In genomic region chr5:36695005-36695404, GRCm38 (mm10) we compare ENCODE assay signal across 8 mouse cellular contexts. TPM values are rescaled to one million over a fixed set of nuclear protein-coding genes. Genes with fewer than 3 reads are reported as not detected.
DNase-seq lines count a peak whose midpoint lies in the region; ATAC-seq lines count a peak whose summit lies in the region.

No protein-coding gene starts in this region.

- peak overlapping the region; percentile 78 for H3K4me3 ChIP-seq in heart, embryonic 11.5 days (ENCODE audit: low read depth, low read length)
- peak overlapping the region; percentile 81 for H3K4me3 ChIP-seq in limb, embryonic 13.5 days
- peak overlapping the region; percentile 68 for H3K4me3 ChIP-seq in stomach, embryonic 15.5 days (replicated peaks)

- H3K36me3 ChIP-seq in heart, embryonic 11.5 days (ENCODE audit: control insufficient read depth, insufficient read depth, low read length), result 0 out of 2 replicates have a peak, but pooled peaks cover 2% of the 10 kb centered on the region
- peaks cover 12% of the 10 kb centered on the region; the same call in 1 of the 2 replicates for H3K36me3 ChIP-seq in limb, embryonic 13.5 days
- no peaks in the 10 kb centered on the region for H3K36me3 ChIP-seq in stomach, embryonic 15.5 days

- no peak for ATAC-seq in heart, embryonic 11.5 days (replicated peaks; ENCODE audit: insufficient number of reproducible peaks, low FRiP score, low TSS enrichment)
- no peak for ATAC-seq in limb, embryonic 13.5 days (ENCODE audit: low FRiP score, low read depth)
- ATAC-seq in stomach, embryonic 15.5 days (ENCODE audit: insufficient read depth, low FRiP score, low read depth), result no peak

- H3K9ac ChIP-seq in heart, embryonic 11.5 days (ENCODE audit: low read depth, low read length), result peak overlapping the region; percentile 90
- H3K9ac ChIP-seq in limb, embryonic 13.5 days, result peak overlapping the region; percentile 90
- H3K9ac ChIP-seq in stomach, embryonic 15.5 days, result peak overlapping the region; percentile 82

- 6% methylated on average over 14 of the region's 14 CpGs for WGBS in heart, embryonic 11.5 days (ENCODE audit: insufficient replicate concordance)
- WGBS in limb, embryonic 13.5 days, result 7% methylated on average over 14 of the region's 14 CpGs
- 3% methylated on average over 14 of the region's 14 CpGs for WGBS in stomach, embryonic 15.5 days

- no peak for DNase-seq in heart, postnatal 14 days
- peak; percentile 12 for DNase-seq in thymus, postnatal 10 days (ENCODE audit: low spot score in 2 of 2)
- no peak for DNase-seq in thymus, postnatal 25 days
- no peak for DNase-seq in cerebellum, adult 11-12 months
- DNase-seq in ovary, adult 18-20 months (ENCODE audit: low spot score), result no peak

- intact Hi-C loops in heart, postnatal 14 days (cut with DNase I), result loop anchor here (2.0 to 5.0 kb wide), 2 partner anchors 44 to 97 kb away; no protein-coding TSS in a partner anchor

- no peaks in the 10 kb centered on the region for H3K9me3 ChIP-seq in heart, embryonic 11.5 days (replicated peaks; ENCODE audit: control insufficient read depth, low read length)
- H3K9me3 ChIP-seq in limb, embryonic 13.5 days, result no peaks in the 10 kb centered on the region
- no peaks in the 10 kb centered on the region for H3K9me3 ChIP-seq in stomach, embryonic 15.5 days

- H3K4me1 ChIP-seq in heart, embryonic 11.5 days (ENCODE audit: control insufficient read depth, insufficient read depth, low read length), result peaks cover 34% of the 10 kb centered on the region; the same call in 1 of the 2 replicates
- peaks cover 26% of the 10 kb centered on the region for H3K4me1 ChIP-seq in limb, embryonic 13.5 days
- peaks cover 10% of the 10 kb centered on the region for H3K4me1 ChIP-seq in stomach, embryonic 15.5 days

- H3K4me2 ChIP-seq in heart, embryonic 11.5 days, result peak overlapping the region; percentile 87
- H3K4me2 ChIP-seq in limb, embryonic 13.5 days (replicated peaks), result peak overlapping the region; percentile 83
- H3K4me2 ChIP-seq in stomach, embryonic 15.5 days, result peak overlapping the region; percentile 59

- H3K27ac ChIP-seq in heart, embryonic 11.5 days (ENCODE audit: low read depth, low read length), result peak overlapping the region; percentile 97
- peak overlapping the region; percentile 86; the same call in 1 of the 2 replicates for H3K27ac ChIP-seq in limb, embryonic 13.5 days
- peak overlapping the region; percentile 89 for H3K27ac ChIP-seq in stomach, embryonic 15.5 days

- H3K27me3 ChIP-seq in heart, embryonic 11.5 days (ENCODE audit: control insufficient read depth, insufficient read depth, low read length), result no peaks in the 10 kb centered on the region
- H3K27me3 ChIP-seq in limb, embryonic 13.5 days, result no peaks in the 10 kb centered on the region
- no peaks in the 10 kb centered on the region for H3K27me3 ChIP-seq in stomach, embryonic 15.5 days (replicated peaks)

RNA-seq across cellular contexts. Expression of gene D5Ertd579e, which starts 0.8 kb away (rescaled TPM):
- polyA plus RNA-seq in heart, embryonic 11.5 days (2014; fragmentation: Nextera tagmentation; extraction: Ambion mirVana), result 27.8 and 32.0 TPM in 2 replicates
- total RNA-seq in heart, postnatal 14 days (2021), result 10 to 100 TPM; 88.3 to 89.1 TPM
- polyA plus RNA-seq in limb, embryonic 13.5 days (2015; fragmentation: Nextera tagmentation; extraction: Ambion mirVana), result 20.6 and 21.4 TPM in 2 replicates
- 19.6 and 20.0 TPM in 2 replicates for polyA plus RNA-seq in stomach, embryonic 15.5 days (2015; fragmentation: Nextera tagmentation; extraction: Ambion mirVana)

RNA-seq across cellular contexts. Expression of gene Bloc1s4, which starts 53.4 kb away (rescaled TPM):
- 20.0 and 20.1 TPM in 2 replicates for polyA plus RNA-seq in heart, embryonic 11.5 days (2014; fragmentation: Nextera tagmentation; extraction: Ambion mirVana)
- total RNA-seq in heart, postnatal 14 days (2021), result 10 to 100 TPM; 11.9 to 12.2 TPM
- polyA plus RNA-seq in limb, embryonic 13.5 days (2015; fragmentation: Nextera tagmentation; extraction: Ambion mirVana), result 28.2 and 29.5 TPM in 2 replicates
- polyA plus RNA-seq in stomach, embryonic 15.5 days (2015; fragmentation: Nextera tagmentation; extraction: Ambion mirVana), result 23.2 and 26.3 TPM in 2 replicates

Comparison
In these comparisons a context has a peak if more than half of its experiments do, and no peak if none do; other contexts are left out.
1. DNase-seq: peak in thymus, postnatal 10 days (2 of 2); none in heart, postnatal 14 days (0 of 2), thymus, postnatal 25 days (single experiment), cerebellum, adult 11-12 months (single experiment) and ovary, adult 18-20 months (single experiment).
2. Peak in every context shown above with its lines, with median percentiles within 50 percentile points of each other: H3K27ac ChIP-seq, H3K4me2 ChIP-seq, H3K4me3 ChIP-seq and H3K9ac ChIP-seq.